Mouse (Mus musculus): ENCODE results near the gene Zdhhc5. TPM values are rescaled to one million over a fixed set of nuclear protein-coding genes. Genes with fewer than 3 reads are reported as not detected.

The Zdhhc5 gene
- total and polyA plus RNA-seq, 3 experiments = 29.3 to 42.9 TPM; not detected in 1

- Histone ChIP-seq H3K79me2 (ENCODE audit: control insufficient read depth, insufficient read depth, low read length, poor library complexity) (no peaks in the 10 kb centered on the region), H3K4me1 (ENCODE audit: control insufficient read depth in 1 of 2, insufficient read depth in 2 of 2, low read length in 2 of 2) (peaks cover 0 to 10% of the 10 kb centered on the region in 2 experiments; a peak in 1 of 4 replicates), H3K9ac (ENCODE audit: control insufficient read depth, low read depth, low read length, poor library complexity, severe bottlenecking) (no peak overlapping the region), H3K36me3 (ENCODE audit: control insufficient read depth in 1 of 2, insufficient read depth in 2 of 2, low read length in 2 of 2) (no peaks in the 10 kb centered on the region), H3K27me3 (ENCODE audit: control insufficient read depth in 1 of 2, insufficient read depth in 2 of 2, low read length in 2 of 2) (no peaks in the 10 kb centered on the region), H3K9me3 (replicated peaks; ENCODE audit: insufficient read depth, low read length) (no peaks in the 10 kb centered on the region), H3K4me3 (ENCODE audit: control insufficient read depth in 1 of 2, insufficient read depth in 1 of 2, low read depth in 2 of 2, low read length in 2 of 2) (no peak overlapping the region), H3K27ac (ENCODE audit: control insufficient read depth, low read depth, low read length) (no peak overlapping the region)
- TF ChIP-seq CTCF (IDR thresholded peaks at IDR 0.05 in 2 of 3, conservative IDR thresholded peaks at IDR 0.05 in 1 of 3; ENCODE audit: control insufficient read depth in 1 of 3, insufficient read depth in 1 of 3, low read depth in 2 of 3, low read length in 3 of 3, poor library complexity in 1 of 3, severe bottlenecking in 1 of 3) (peak in 1 of 3 experiments; percentile 7; a peak in 1 of 6 replicates), ZKSCAN1 (IDR thresholded peaks at IDR 0.05; ENCODE audit: low read depth, low read length) (no peak), RAD21 (IDR thresholded peaks at IDR 0.05; ENCODE audit: low read depth, low read length) (peak; percentile 4), ZNF384 (IDR thresholded peaks at IDR 0.05; ENCODE audit: low read depth, low read length) (no peak), UBTF (IDR thresholded peaks at IDR 0.05; ENCODE audit: borderline replicate concordance, insufficient read depth, low read depth, low read length) (no peak), POLR2AphosphoS5 (IDR thresholded peaks at IDR 0.05; ENCODE audit: borderline replicate concordance, low read depth, low read length) (no peak)
- no peak for DNase-seq (ENCODE audit: low read depth, low spot score)
Observed at GRCm38 (mm10) chr2:84738271-84738911, 23.4 kb upstream of the Zdhhc5 start.

- Histone ChIP-seq H3K4me3 (ENCODE audit: control insufficient read depth in 1 of 2, insufficient read depth in 1 of 2, low read depth in 2 of 2, low read length in 2 of 2) (no peak overlapping the region), H3K4me1 (ENCODE audit: control insufficient read depth in 1 of 2, insufficient read depth in 2 of 2, low read length in 2 of 2) (peaks cover 0 to 10% of the 10 kb centered on the region in 2 experiments; a peak in 1 of 4 replicates), H3K79me2 (ENCODE audit: control insufficient read depth, insufficient read depth, low read length, poor library complexity) (no peaks in the 10 kb centered on the region), H3K36me3 (ENCODE audit: control insufficient read depth in 1 of 2, insufficient read depth in 2 of 2, low read length in 2 of 2) (no peaks in the 10 kb centered on the region), H3K9me3 (replicated peaks; ENCODE audit: insufficient read depth, low read length) (no peaks in the 10 kb centered on the region), H3K27me3 (ENCODE audit: control insufficient read depth in 1 of 2, insufficient read depth in 2 of 2, low read length in 2 of 2) (no peaks in the 10 kb centered on the region), H3K27ac (ENCODE audit: control insufficient read depth, low read depth, low read length) (no peak overlapping the region), H3K9ac (ENCODE audit: control insufficient read depth, low read depth, low read length, poor library complexity, severe bottlenecking) (no peak overlapping the region)
- no peak for TF ChIP-seq TCF12 (IDR thresholded peaks at IDR 0.05; ENCODE audit: low read depth, low read length)
- no peak for TF ChIP-seq GATA1 (IDR thresholded peaks at IDR 0.05; ENCODE audit: low read depth, low read length)
- TF ChIP-seq NELFE (IDR thresholded peaks at IDR 0.05; ENCODE audit: low read depth, low read length) = no peak
- TF ChIP-seq HCFC1 (IDR thresholded peaks at IDR 0.05; ENCODE audit: low read depth, low read length) = no peak
- no peak for TF ChIP-seq RCOR1 (IDR thresholded peaks at IDR 0.05; ENCODE audit: low read depth, low read length)
- no peak for TF ChIP-seq MXI1 (IDR thresholded peaks at IDR 0.05; ENCODE audit: low read depth, low read length)
- TF ChIP-seq ZC3H11A (IDR thresholded peaks at IDR 0.05; ENCODE audit: low read depth, low read length) = no peak
- TF ChIP-seq EP300 (IDR thresholded peaks at IDR 0.05; ENCODE audit: low read depth in 1 of 2, low read length in 2 of 2) = no peak
- TF ChIP-seq SMC3 (IDR thresholded peaks at IDR 0.05; ENCODE audit: low read depth, low read length) = no peak
- no peak for TF ChIP-seq BHLHE40 (IDR thresholded peaks at IDR 0.05; ENCODE audit: borderline replicate concordance, low read depth, low read length)
- no peak for TF ChIP-seq SIN3A (IDR thresholded peaks at IDR 0.05; ENCODE audit: low read length)
- no peak for TF ChIP-seq ETS1 (IDR thresholded peaks at IDR 0.05; ENCODE audit: low read depth, low read length)
- DNase-seq (ENCODE audit: low read depth, low spot score) = no peak
Observed at GRCm38 (mm10) chr2:84737451-84737925, 22.5 kb upstream of the Zdhhc5 start.
